Mouse (Mus musculus) small intestine, adult 2 months (tissue): ENCODE data around the gene Elovl5. TPM values are rescaled to one million over a fixed set of nuclear protein-coding genes. Genes with fewer than 3 reads are reported as not detected.

Experiments
- H3K27ac ChIP-seq: fragments of 200-500 bp; 2 replicates; pipeline ENCODE4 v1.5.1; 2012; ENCODE audit warnings: low read depth, low read length, control low read depth, inconsistent platforms; ENCODE audit not compliant: insufficient read depth
- H3K27me3 ChIP-seq: fragments of 200-500 bp; 2 replicates; pipeline ENCODE4 v1.6.1; 2012; ENCODE audit warnings: mild to moderate bottlenecking, moderate library complexity, low read length, inconsistent platforms; ENCODE audit not compliant: control insufficient read depth, insufficient read depth
- H3K36me3 ChIP-seq: fragments of 200-500 bp; 2 replicates; pipeline ENCODE4 v1.6.1; 2012; ENCODE audit warnings: mild to moderate bottlenecking, low read length, control low read depth, inconsistent platforms; ENCODE audit not compliant: control insufficient read depth, insufficient read depth
- H3K4me1 ChIP-seq: fragments of 200-500 bp; 2 replicates; pipeline ENCODE4 v1.6.1; 2012; ENCODE audit warnings: low read length, inconsistent platforms, mixed read lengths; ENCODE audit not compliant: control insufficient read depth, insufficient read depth, insufficient read length
- H3K4me3 ChIP-seq: fragments of 200-500 bp; 2 replicates; pipeline ENCODE4 v1.5.1; 2012; ENCODE audit warnings: low read depth, mild to moderate bottlenecking, control low read depth, inconsistent platforms, low read length, moderate library complexity
- CTCF ChIP-seq: fragments of 200-500 bp; IDR thresholded peaks from 2 replicates; pipeline ENCODE4 v1.5.1; 2012; ENCODE audit warnings: low read depth, mild to moderate bottlenecking, control low read depth, inconsistent platforms, low read length, moderate library complexity, mixed read lengths; ENCODE audit not compliant: insufficient replicate concordance, insufficient read length; ENCODE audit errors: extremely low read depth
- POLR2A ChIP-seq: fragments of 200-500 bp; IDR thresholded peaks from 2 replicates; pipeline ENCODE4 v1.6.1; 2012; ENCODE audit warnings: low read depth, mild to moderate bottlenecking, control low read depth, inconsistent platforms, low read length, moderate library complexity
- WGBS: fragments of 180-500 bp; shearing (Covaris S2); methylation state at CpG from one replicate; pipeline ENCODE4 v1.1.7; 2018; 5-methylcytosine and 5-hydroxymethylcytosine counted together
- polyA plus RNA-seq: library from polyadenylated mRNA; depleted of rRNA; stranded (reverse); fragments of >200 nt; gene quantifications from 2 replicates; pipeline ENCODE4 v1.2.3, GENCODE M21; 2012

Elovl5 gene
- polyA plus RNA-seq, 1 experiment, result 11.2 TPM

DNA sequence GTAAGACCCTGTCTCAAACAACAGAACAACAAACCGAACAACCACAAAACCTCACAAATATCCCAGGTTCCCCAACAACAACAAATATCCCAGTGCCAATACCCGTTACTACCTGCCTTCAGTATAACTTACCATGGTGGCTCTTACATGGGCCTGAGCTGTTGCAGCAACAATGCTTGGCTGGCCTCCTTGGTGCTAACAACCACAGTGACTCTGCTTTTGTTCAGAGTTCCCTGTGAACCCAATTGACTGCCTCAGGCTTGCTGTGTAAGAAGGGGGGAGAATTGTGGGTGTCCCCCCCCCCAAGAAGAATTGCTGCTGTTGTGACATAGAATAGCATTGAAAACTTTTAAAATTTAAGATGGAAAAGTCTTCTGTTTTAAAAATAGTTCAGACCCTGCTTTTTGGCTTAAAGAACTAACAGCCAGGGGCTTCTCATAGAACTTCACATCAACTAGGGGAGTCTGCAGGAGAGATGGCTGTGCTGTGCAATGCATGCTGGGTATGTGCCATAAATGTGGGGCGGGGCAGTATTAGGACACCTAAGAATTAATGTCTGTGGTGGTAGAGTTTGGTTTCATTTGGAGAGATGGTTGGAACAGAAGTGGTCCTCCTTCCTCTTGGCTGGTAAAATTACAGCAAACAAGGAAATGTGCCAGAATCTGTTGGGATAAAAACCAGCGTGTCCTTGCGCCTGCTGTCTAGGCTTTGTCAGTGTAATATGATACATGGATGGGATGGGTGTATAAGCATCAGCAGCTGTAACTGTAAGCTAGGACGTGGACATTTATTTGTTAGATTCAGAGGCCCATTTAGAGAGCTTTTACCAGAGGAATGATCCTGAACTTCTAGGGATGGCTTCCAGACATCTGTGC lies 28.9 kb downstream of the Elovl5 start:
- WGBS, result 64% methylated on average over 6 of the region's 6 CpGs
- no peak for TF ChIP-seq POLR2A
- TF ChIP-seq CTCF, result no peak
- Histone ChIP-seq H3K36me3 (no peaks in the 10 kb centered on the region), H3K4me1 (peaks cover 2% of the 10 kb centered on the region; the same call in 1 of the 2 replicates), H3K4me3 (no peak overlapping the region), H3K27me3 (no peaks in the 10 kb centered on the region), H3K27ac (no peak overlapping the region)

DNA sequence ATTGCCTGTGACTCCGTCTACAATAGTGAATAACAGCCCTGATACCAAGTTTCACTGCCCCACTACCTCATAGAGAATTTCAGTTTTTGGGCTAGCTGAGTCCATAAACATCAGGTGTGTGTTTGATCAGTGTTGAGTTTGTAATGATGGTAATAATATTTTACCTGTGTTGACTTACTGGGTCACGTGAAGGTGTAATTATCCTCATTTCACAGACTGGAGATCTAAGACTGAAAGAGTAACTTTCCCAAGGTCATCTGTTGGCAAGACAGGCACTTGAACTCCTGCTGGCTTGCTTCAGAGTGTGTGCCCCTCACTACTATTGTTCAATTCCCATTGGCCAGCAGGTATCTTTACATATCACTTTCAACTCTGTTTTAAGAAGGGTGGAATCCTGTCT lies 31.1 kb downstream of the Elovl5 start:
- 29% methylated on average over 2 of the region's 2 CpGs for WGBS
- no peak overlapping the region for H3K27ac ChIP-seq

DNA sequence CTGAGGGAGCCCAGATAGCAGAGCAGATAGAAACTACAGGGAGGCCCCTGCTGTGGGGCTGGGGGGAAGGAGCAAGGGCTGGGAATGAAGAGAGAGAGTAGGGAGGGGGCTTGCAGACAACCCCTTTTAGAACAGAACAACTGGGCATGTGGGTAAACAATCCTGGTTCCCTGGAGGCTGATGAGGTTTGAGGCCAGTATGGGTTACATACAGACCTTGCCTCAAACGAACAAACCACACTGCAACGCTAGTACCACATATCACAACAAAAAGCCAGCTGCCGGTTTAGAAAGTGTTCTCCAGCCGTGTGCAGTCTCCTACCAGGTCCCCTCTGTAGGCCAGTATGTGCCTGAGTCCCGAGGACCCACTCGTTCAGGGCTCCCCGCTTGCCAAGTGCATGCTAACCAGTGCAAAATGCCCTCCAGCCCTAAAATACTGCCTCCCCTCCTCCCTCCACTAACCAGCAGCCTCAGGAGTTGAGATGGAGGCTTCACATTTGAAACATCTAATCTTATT lies 32.6 kb downstream of the Elovl5 start:
- no peaks in the 10 kb centered on the region for H3K27me3 ChIP-seq
- 69% methylated on average over 7 of the region's 7 CpGs for WGBS
- no peak overlapping the region for H3K4me3 ChIP-seq
- TF ChIP-seq CTCF, result no peak
- TF ChIP-seq POLR2A, result no peak
- H3K27ac ChIP-seq, result no peak overlapping the region
- H3K36me3 ChIP-seq, result no peaks in the 10 kb centered on the region
- H3K4me1 ChIP-seq, result peaks cover 8% of the 10 kb centered on the region

More for the DNA sequence above, 31.1 kb downstream of the Elovl5 start:
- no peaks in the 10 kb centered on the region for H3K36me3 ChIP-seq
- no peak overlapping the region for H3K4me3 ChIP-seq
- H3K4me1 ChIP-seq, result peaks cover 4% of the 10 kb centered on the region
- TF ChIP-seq CTCF, result no peak
- no peak for TF ChIP-seq POLR2A
- no peaks in the 10 kb centered on the region for H3K27me3 ChIP-seq

DNA sequence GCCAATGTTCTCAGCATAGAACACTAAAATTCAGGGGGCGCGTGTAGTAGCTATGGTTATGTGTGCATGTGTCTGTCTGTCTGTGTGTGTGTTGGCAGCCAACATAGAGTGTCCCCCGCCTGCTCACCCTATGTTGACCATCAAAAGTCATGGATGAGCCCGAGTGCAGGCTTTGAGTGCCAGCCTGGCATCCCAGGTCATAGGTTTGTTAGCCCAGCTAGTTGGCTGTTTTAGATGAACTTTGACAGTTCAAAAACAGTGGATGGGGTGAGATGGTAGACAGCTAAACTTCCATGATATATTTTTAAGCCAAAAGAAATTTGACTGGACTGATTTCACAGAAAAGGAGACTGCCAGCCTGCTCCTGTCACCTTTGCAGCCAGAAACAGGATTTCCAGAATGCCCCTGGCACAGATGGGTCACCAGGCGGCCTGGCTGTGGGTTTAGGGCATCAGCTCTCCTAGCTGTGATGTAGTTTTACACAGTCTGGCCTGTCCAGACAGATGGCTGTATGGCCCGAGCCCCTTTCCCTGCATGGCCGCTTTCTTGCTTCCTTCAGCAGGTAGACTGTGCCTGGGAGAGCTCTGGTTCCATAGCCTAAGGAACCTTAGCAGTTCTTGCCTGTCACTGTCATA lies 33.8 kb downstream of the Elovl5 start:
- H3K36me3 ChIP-seq, result no peaks in the 10 kb centered on the region
- TF ChIP-seq POLR2A (no peak), CTCF (no peak)
- WGBS, result 91% methylated on average over 7 of the region's 7 CpGs
- H3K4me1 ChIP-seq, result peaks cover 8% of the 10 kb centered on the region
- no peak overlapping the region for H3K4me3 ChIP-seq
- no peaks in the 10 kb centered on the region for H3K27me3 ChIP-seq
- no peak overlapping the region for H3K27ac ChIP-seq

DNA sequence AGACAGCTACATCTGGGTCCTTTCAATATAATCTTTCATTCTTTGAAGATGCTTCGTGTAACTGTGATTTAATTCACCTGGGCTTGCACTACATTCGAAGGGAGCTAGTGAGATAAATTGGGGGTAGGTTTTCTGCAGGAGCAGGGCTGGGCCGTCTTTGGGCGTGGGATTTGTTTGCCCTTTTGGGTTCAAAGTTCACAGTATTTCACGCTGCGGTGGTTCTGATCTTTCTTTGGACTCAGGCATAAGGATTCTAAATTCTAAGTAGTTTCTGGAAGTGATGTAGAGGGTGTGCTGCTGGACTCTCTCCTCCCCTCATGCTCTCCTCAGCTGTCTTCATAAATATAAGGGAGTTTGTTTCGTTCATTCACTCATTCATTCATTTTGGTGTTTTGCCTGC lies 34.8 kb downstream of the Elovl5 start:
- 29% methylated on average over 7 of the region's 7 CpGs for WGBS
- H3K4me1 ChIP-seq, result peaks cover 8% of the 10 kb centered on the region
- no peaks in the 10 kb centered on the region for H3K27me3 ChIP-seq
- TF ChIP-seq POLR2A, result no peak
- TF ChIP-seq CTCF, result no peak
- H3K27ac ChIP-seq, result no peak overlapping the region
- no peaks in the 10 kb centered on the region for H3K36me3 ChIP-seq
- no peak overlapping the region for H3K4me3 ChIP-seq

DNA sequence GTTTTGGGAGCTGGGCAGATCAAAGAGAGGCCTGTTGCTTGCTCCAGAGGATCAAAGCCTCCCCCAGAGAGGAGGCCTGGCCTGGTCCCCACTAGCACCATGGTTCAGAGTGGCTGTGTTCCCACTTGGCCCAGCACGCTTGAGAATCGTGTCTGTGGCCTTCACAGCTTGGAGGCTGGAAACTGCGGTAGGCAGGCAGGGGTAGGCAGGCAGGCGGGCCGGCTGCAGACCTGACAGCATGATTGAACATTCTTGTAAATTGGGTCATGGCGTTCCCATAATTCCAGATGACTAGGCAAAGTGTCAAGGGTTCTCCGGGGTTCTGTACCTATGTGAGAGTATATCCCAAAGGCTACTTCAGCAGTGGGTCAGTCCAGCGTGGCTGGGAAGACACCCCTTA lies 35.9 kb downstream of the Elovl5 start:
- Histone ChIP-seq H3K27ac (no peak overlapping the region), H3K4me1 (peaks cover 6% of the 10 kb centered on the region), H3K4me3 (no peak overlapping the region), H3K36me3 (no peaks in the 10 kb centered on the region), H3K27me3 (no peaks in the 10 kb centered on the region)
- 85% methylated on average over 8 of the region's 8 CpGs for WGBS
- no peak for TF ChIP-seq POLR2A
- no peak for TF ChIP-seq CTCF

DNA sequence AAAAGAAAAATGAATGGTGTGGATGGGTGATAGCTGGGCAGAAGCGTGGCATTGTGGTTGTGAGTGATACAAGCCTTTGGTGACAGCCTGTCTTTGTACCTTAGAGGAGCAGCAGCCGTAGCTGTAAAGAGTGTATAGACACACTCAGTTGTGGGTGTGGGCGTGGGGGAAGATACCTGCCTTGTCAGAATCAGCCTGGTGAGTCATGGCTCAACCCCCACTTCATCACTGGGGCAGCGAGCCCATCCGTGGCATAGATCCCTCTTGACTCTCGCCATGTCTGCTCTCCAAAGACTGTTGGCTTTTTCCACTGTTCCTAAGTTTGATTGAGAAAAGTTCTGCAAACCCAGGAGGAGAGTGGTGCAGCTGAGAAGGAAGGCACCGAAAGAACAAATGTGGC lies 37.3 kb downstream of the Elovl5 start:
- 82% methylated on average over 7 of the region's 7 CpGs for WGBS
- Histone ChIP-seq H3K4me1 (peaks cover 6% of the 10 kb centered on the region), H3K4me3 (no peak overlapping the region), H3K27ac (no peak overlapping the region), H3K27me3 (no peaks in the 10 kb centered on the region), H3K36me3 (no peaks in the 10 kb centered on the region; the same call in 1 of the 2 replicates)
- TF ChIP-seq POLR2A (no peak), CTCF (no peak)
